Mouse (Mus musculus): ENCODE measurements around the gene Vps72.
"Not testable (repeated sequence)": the region's sequence is repeated elsewhere in the genome, so short reads cannot be mapped to it uniquely, and the experiment has no call there.

Vps72 gene

DNA sequence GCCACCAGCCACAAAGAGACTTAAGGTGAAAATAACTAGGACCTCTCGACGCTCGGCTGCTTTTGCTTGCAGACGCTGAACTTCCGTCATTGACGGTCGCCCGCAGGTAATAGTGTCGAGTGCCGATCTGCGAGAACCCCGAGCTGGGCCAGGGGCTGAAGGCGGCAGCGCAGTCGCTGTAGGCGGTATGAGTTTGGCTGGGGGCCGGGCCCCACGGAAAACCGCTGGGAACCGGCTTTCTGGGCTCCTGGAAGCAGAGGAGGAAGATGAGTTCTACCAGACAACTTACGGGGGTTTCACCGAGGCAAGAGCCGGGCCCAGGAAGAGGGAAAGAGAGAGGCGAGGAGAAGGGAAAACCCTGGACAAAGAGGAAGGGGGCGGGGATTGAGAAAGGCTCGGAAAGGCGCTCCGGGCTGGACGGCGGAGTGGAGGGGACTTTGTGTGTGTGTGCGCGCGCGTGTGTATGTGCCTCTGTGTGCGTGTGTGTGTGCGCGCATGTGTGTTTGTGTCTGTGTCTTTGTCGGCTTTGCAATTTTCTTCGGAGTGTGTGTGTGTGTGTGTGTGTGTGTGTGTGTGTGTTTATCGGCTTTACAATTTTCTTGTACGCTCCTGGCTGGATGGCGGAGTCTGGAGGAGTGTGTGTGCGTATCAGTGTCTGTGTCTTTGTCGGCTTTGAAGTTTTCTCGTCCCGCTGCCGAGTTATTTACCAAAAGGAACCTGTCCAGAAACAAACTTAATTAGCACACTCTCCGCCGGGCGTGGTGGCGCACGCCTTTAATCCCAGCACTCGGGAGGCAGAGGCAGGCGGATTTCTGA, at the start of gene Vps72:
Vps72 (plus strand) TSS at position 112 of the 816 bp plus-strand sequence.
- peak; percentile 94 for DNase-seq

DNA sequence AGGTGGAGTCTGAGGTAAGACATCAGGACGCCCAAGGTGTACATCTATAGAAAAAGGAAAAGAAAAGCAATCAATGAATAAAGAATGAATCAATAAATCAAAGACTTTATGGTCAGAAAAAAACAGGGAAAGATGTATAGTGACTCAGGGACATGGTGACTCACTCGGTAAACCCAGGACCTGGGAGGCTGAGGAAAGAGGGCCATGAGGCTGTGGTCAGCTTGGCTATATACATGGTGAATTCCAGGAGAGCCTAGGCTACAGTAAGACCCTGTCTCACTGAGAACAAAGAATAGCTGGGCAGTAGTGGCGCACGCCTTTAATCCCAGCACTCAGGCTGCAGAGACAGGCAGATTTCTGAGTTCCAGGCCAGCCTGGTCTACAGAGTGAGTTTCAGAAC, 47.1 kb upstream of the Vps72 start:
- DNase-seq, result no peak

DNA sequence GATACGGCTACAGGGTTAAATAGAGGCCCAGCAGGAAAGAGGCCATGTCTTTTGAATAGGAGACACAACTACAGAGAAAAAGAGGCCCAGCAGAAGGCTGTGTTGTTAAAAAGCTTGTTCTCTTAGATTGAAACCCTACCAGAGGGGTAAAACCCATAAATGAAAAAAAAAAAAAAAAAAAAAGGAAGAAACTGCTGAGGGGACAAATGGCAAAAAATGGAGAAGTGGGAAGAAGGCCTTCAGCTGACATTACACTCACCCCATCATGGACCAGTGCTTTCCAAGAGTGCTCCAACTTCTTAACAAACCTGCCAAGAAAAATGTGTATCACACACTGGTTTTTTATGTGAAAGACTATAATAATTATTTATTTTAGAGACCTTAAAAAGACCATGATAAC, 45.3 kb upstream of the Vps72 start:
- no peak for DNase-seq

DNA sequence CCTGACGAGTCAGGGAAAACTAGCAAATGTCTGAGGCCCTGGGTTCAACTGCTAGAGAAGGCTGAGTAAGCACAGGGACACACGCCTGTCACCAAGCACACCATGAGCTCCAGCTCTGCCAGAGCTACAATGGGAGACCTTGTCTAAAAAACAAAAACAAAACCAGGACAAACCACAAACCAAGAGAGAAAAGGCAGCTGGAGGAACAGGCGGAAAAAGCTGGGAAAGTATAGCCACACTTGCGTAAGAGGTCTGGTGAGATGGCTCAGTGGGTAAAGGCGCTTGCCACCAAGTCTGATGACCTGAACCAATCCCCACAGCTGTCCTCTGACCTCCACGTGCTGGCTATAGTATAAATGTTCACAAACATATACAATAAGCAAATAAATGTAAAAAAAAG, 44.7 kb upstream of the Vps72 start:
- DNase-seq, result no peak

DNA sequence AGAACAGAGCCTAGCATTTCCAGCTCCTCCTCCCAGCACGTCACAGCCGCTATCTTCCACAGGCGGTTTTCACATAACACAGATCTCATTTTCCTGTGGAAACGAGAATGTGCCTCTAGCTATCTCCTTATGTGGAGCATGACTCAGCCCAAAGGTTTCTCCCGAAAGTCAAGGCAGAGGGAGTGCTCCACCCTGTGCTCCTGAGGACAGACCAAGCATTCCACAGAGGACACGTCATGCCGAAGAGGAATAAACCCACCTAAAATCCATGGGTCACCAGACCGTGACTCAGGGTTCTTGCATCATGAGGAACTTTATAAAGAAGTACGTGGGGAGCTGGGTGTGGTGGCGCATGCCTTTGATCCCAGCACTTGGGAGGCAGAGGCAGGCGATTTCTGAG, 44.3 kb upstream of the Vps72 start:
- DNase-seq, result no peak

DNA sequence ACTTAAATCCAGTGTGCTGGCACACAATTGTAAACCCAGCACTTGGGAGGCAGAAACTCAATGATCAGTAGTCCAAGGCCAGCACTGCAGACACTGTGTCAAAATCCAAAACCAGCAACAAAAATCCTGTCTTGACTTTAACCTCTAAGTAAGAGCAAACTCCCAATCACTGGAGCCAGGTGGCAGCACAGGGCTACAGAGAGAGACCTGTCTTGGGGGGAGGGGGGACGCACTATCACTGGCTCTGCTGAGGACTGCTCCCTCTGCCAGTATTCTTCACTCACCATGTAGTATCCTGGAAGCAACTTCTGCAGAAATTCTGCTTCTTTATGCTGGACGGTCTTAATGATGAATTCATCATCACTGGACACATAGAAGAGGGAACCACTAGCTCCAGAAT, 39.2 kb upstream of the Vps72 start:
- DNase-seq, result no peak

GRCm38 (mm10) chr3:95088071-95088470, 22.8 kb upstream of the Vps72 start:
- no peak for DNase-seq

DNA sequence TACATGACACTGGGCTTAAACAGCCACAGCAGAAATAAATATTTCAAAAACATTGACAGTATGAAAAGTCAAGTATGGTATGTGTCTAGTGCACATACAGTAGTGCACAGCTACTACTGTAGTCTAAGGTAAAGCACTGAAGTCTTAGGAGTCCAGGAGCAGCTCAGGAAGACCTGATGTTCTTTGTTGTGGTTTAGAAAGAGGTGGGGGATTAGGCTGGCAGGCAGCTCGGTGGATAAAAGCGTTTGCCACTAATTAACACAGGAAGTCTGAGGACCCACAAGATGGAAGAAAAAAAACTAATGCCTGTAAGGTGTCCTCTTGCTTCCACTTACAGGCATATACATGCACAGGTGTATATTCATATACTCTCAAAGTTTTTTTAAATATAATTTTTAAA, 10.0 kb upstream of the Vps72 start:
- no peak for DNase-seq

DNA sequence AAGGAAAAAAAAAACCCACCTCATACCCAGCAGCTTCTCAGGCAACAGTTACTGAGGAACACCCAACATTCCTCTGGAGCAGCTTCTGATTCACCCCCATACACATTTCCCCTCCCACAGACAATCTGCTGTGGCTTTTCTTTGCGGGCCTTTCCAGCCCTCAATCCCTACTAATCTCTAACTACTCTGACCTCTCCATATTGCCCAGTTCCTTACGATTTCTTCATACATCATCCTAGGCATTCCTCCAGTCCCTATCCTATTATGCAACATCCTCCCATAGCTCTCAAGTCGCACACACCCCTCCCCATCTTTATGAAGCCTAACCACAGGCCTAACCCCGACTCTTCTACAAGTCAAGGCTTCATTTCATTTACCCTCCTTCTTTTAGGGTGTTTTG, 5.7 kb upstream of the Vps72 start:
- DNase-seq, result no peak

DNA sequence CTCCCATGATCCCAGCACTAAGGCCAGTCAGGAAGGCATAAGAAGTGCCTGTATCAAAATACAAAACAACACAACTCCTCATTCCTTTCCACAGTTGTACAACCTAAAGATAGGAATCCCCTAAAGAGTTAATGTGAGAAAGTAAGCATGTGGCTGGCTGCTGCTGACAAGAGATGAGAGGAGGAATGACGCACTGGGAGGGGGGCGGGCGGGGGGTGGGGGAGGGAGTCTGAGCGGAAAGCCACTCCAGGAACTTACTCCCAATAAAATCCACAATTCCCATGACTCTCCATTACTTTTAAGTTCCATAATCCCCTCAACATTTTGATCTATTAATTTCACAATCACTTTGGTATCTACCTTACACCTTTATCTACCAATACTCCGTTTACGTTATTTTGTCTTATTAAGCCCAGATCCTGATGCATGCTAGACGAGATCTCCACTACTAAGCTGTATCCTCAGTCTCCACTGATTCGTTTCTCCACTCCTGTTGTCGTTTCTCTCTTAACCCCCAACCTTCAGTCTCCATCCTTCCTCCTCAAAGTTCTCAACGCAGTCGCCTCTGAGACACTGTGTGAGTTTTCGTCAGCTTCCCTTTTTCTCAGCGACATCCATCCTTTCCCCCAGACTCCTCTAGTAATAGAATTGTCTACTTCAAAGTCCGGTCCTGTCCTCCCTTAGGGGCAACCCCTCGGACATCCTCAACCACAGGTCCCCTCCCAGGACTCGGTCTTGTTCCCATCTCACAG, 5.1 kb upstream of the Vps72 start:
- DNase-seq, result no peak

GRCm38 (mm10) chr3:95106338-95107117, 4.3 kb upstream of the Vps72 start, which contains the start of gene Pip5k1a:
Gene Pip5k1a (minus strand): TSS chr3:95106930.
- DNase-seq, result peak; percentile 97

- not testable (repeated sequence) for DNase-seq
These were observed 3.5 kb upstream of the Vps72 start for GRCm38 (mm10) chr3:95107308-95107707.

DNA sequence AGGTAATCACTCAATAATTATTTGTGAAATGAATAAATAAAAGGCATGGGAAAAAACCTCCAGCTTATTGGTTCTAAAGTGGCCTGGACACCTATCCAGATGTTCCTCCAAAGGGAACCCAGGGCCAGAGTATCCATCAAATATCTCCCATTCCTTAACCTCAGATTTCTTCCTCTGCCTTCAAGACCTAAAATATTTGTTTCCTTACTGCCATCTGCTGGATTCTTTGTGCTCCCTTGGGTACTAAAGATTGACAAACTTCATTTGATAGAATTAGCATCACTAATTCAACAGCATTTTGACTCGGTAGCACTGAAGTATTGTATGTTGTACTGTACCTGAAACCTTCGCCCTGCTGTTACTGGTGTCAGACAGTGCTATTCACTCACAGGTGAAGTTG, 2.9 kb upstream of the Vps72 start:
- DNase-seq, result no peak

GRCm38 (mm10) chr3:95112760-95113159, 1.9 kb downstream of the Vps72 start:
- no peak for DNase-seq

GRCm38 (mm10) chr3:95117751-95118150, 6.9 kb downstream of the Vps72 start:
- DNase-seq, result no peak

- peak; percentile 47 for DNase-seq
These were observed 10.8 kb downstream of the Vps72 start for GRCm38 (mm10) chr3:95121580-95121979.

- no peak for DNase-seq
These were observed 13.4 kb downstream of the Vps72 start, which contains the start of gene Tmod4 for GRCm38 (mm10) chr3:95124246-95124645. Gene Tmod4 (plus strand): TSS chr3:95124476.

DNA sequence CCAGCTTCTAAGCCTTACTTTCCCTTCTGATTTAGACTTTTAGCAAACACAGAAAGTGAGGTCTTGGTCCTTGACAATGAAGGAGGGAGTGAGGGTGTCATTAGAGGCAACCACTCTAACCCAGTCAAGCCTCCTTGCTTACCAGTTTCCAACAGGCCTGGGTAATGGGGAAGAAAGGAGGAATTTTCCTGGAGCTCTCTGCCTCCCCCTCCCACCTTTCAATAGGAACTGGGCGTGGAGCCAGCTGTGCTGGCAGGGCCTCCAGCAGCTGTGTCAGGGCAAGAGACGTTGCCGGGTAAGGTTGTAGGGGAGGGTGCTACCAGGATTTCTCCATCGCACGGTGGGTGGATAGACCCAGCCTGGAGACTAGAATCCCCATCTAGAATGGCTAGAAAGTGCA, 14.2 kb downstream of the Vps72 start:
- peak; percentile 70 for DNase-seq

GRCm38 (mm10) chr3:95129226-95129651, 18.4 kb downstream of the Vps72 start:
- peak; percentile 67 for DNase-seq

- peak; percentile 30 for DNase-seq
These were observed 19.3 kb downstream of the Vps72 start for GRCm38 (mm10) chr3:95130081-95130480.

DNA sequence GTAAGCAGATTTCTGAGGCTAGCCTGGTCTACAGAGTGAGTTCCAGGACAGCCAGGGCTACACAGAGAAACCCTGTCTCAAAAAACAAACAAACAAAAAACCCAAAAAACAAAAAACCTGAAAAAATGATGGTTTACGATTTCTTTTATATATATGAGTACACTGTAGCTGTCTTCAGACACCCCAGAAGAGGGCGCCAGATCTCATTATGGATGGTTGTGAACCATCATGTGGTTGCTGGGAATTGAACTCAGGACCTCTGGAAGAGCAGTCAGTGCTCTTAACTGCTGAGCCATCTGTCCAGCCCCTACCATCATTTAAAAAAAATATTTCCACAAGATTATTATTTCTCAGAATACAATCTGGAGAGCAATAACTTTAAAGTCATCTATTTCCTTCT, 21.6 kb downstream of the Vps72 start:
- not testable (repeated sequence) for DNase-seq

GRCm38 (mm10) chr3:95133176-95133575, 22.4 kb downstream of the Vps72 start:
- no peak for DNase-seq

GRCm38 (mm10) chr3:95133680-95134101, 22.9 kb downstream of the Vps72 start, which contains the start of the genes Scnm1 and Lysmd1:
Gene Scnm1 (minus strand): TSS chr3:95134011.
Gene Lysmd1 (plus strand): TSS chr3:95134088.
- peak; percentile 94 for DNase-seq

Measured in kidney, postnatal 14 days (tissue).